Mouse (Mus musculus) CH12.LX (cell line): ENCODE results near the gene Kncn. TPM values are rescaled to one million over a fixed set of nuclear protein-coding genes. Genes with fewer than 3 reads are reported as not detected.
A peak's percentile ranks its signal among the peaks of the same experiment; 100 is the strongest.

Experiments
- DNase-seq: peaks from one replicate; pipeline ENCODE4 v3.0.0-alpha.2; 2013; ENCODE audit errors: extremely low read depth
- H3K27ac ChIP-seq: 2 replicates; pipeline ENCODE4 v1.5.1; 2012; ENCODE audit warnings: low read depth, mild to moderate bottlenecking, control low read depth, moderate library complexity; ENCODE audit not compliant: insufficient read depth
- H3K27me3 ChIP-seq: replicated peaks from 2 replicates; pipeline ENCODE3; 2012; ENCODE audit warnings: inconsistent platforms
- H3K36me3 ChIP-seq, 2 experiments: replicated peaks in 1 of 2; 2 replicates each; pipeline versions ENCODE3 to v1.6.1; 2012; ENCODE audit warnings: inconsistent platforms in 1 of 2, low read length in 1 of 2, mild to moderate bottlenecking in 1 of 2, mixed read lengths in 1 of 2, moderate library complexity in 1 of 2; ENCODE audit not compliant: control insufficient read depth in 1 of 2, insufficient read depth in 1 of 2
- H3K4me1 ChIP-seq, 2 experiments: 2 replicates each; pipeline ENCODE4 v1.6.1; 2012; ENCODE audit warnings: inconsistent platforms in 1 of 2, moderate library complexity in 1 of 2; ENCODE audit not compliant: insufficient read depth in 2 of 2, control insufficient read depth in 1 of 2
- H3K4me2 ChIP-seq: 2 replicates; pipeline ENCODE4 v1.6.1; 2012; ENCODE audit warnings: low read depth, mild to moderate bottlenecking, control low read depth; ENCODE audit not compliant: poor library complexity, insufficient read depth, severe bottlenecking
- H3K4me3 ChIP-seq, 3 experiments: fragments of 150-350 bp in 1 of 3; sonication (generic) in 1 of 3; replicated peaks in 1 of 3; 2 replicates each; pipeline versions ENCODE3 to v1.5.1; 2011 to 2012; ENCODE audit warnings: low read depth in 2 of 3, low read length in 2 of 3, mild to moderate bottlenecking in 2 of 3, moderate library complexity in 2 of 3, control low read depth in 1 of 3, improper control_type of control experiment in 1 of 3, inconsistent platforms in 1 of 3, mixed read lengths in 1 of 3; ENCODE audit not compliant: poor library complexity in 1 of 3
- H3K79me2 ChIP-seq: replicated peaks from 2 replicates; pipeline ENCODE4 v1.6.1; 2012; ENCODE audit warnings: mild to moderate bottlenecking, moderate library complexity; ENCODE audit not compliant: control insufficient read depth, poor library complexity, insufficient read depth, severe bottlenecking; ENCODE audit errors: extremely low read depth
- H3K9ac ChIP-seq: 2 replicates; pipeline ENCODE4 v1.6.1; 2012; ENCODE audit warnings: low read depth, mild to moderate bottlenecking, control low read depth, moderate library complexity; ENCODE audit not compliant: insufficient read depth
- H3K9me3 ChIP-seq: replicated peaks from 2 replicates; pipeline ENCODE3; 2012; ENCODE audit warnings: low read length, inconsistent platforms, mixed read lengths
- BHLHE40 ChIP-seq: IDR thresholded peaks from 2 replicates; pipeline ENCODE4 v1.6.1; 2011; ENCODE audit warnings: mild to moderate bottlenecking, low read depth, low read length, improper control_type of control experiment
- CHD1 ChIP-seq: IDR thresholded peaks from 2 replicates; pipeline ENCODE4 v1.6.1; 2012; ENCODE audit warnings: low read depth, low read length, improper control_type of control experiment, inconsistent platforms
- CHD2 ChIP-seq: IDR thresholded peaks from 2 replicates; pipeline ENCODE4 v1.6.1; 2011; ENCODE audit warnings: low read length, improper control_type of control experiment
- CTCF ChIP-seq, 2 experiments: IDR thresholded peaks in 1 of 2; conservative IDR thresholded peaks in 1 of 2; 2 replicates each; pipeline ENCODE4 v1.5.1; 2011 to 2012; ENCODE audit warnings: low read depth in 2 of 2, low read length in 2 of 2, improper control_type of control experiment in 1 of 2, inconsistent platforms in 1 of 2, mild to moderate bottlenecking in 1 of 2, moderate library complexity in 1 of 2
- E2F4 ChIP-seq: IDR thresholded peaks from 2 replicates; pipeline ENCODE4 v1.6.1; 2011; ENCODE audit warnings: low read depth, low read length, improper control_type of control experiment; ENCODE audit not compliant: insufficient replicate concordance
- ELF1 ChIP-seq: IDR thresholded peaks from 2 replicates; pipeline ENCODE4 v1.6.1; 2014; ENCODE audit warnings: low read depth, mild to moderate bottlenecking, inconsistent platforms, low read length, improper control_type of control experiment
- IRF4 ChIP-seq: IDR thresholded peaks from 2 replicates; pipeline ENCODE4 v1.6.1; 2014; ENCODE audit warnings: low read depth, mild to moderate bottlenecking, inconsistent platforms, low read length, improper control_type of control experiment
- JUND ChIP-seq: conservative IDR thresholded peaks from 2 replicates; pipeline ENCODE4 v1.6.1; 2011; ENCODE audit warnings: low read depth, low read length, improper control_type of control experiment
- KAT2A ChIP-seq: IDR thresholded peaks from 2 replicates; pipeline ENCODE4 v1.6.1; 2012; ENCODE audit warnings: low read length, improper control_type of control experiment, inconsistent platforms; ENCODE audit not compliant: insufficient replicate concordance
- MAFK ChIP-seq: IDR thresholded peaks from 2 replicates; pipeline ENCODE4 v1.6.1; 2011; ENCODE audit warnings: low read length, improper control_type of control experiment; ENCODE audit not compliant: insufficient replicate concordance
- MEF2A ChIP-seq: IDR thresholded peaks from 2 replicates; pipeline ENCODE4 v1.6.1; 2014; ENCODE audit warnings: low read depth, mild to moderate bottlenecking, inconsistent platforms, low read length, improper control_type of control experiment, borderline replicate concordance
- MYC ChIP-seq: IDR thresholded peaks from 2 replicates; pipeline ENCODE4 v1.6.1; 2011; ENCODE audit warnings: low read depth, mild to moderate bottlenecking, improper control_type of control experiment, low read length
- NELFE ChIP-seq: IDR thresholded peaks from 2 replicates; pipeline ENCODE4 v1.6.1; 2011; ENCODE audit warnings: low read depth, low read length, improper control_type of control experiment
- NRF1 ChIP-seq: IDR thresholded peaks from 2 replicates; pipeline ENCODE4 v1.6.1; 2014; ENCODE audit warnings: low read depth, mild to moderate bottlenecking, inconsistent platforms, low read length, improper control_type of control experiment, moderate library complexity
- PAX5 ChIP-seq: IDR thresholded peaks from 2 replicates; pipeline ENCODE4 v1.6.1; 2012; ENCODE audit warnings: low read length, inconsistent platforms, mixed read lengths
- POLR2AphosphoS2 ChIP-seq: IDR thresholded peaks from 2 replicates; pipeline ENCODE4 v1.6.1; 2011; ENCODE audit warnings: low read depth, low read length, improper control_type of control experiment
- RCOR1 ChIP-seq: conservative IDR thresholded peaks from 2 replicates; pipeline ENCODE4 v1.6.1; 2012; ENCODE audit warnings: low read depth, mild to moderate bottlenecking, inconsistent platforms, low read length, improper control_type of control experiment
- SIN3A ChIP-seq: IDR thresholded peaks from 2 replicates; pipeline ENCODE4 v1.6.1; 2012; ENCODE audit warnings: low read length, improper control_type of control experiment, inconsistent platforms
- SMC3 ChIP-seq: IDR thresholded peaks from 2 replicates; pipeline ENCODE4 v1.6.1; 2011; ENCODE audit warnings: low read depth, low read length, improper control_type of control experiment
- TCF12 ChIP-seq: IDR thresholded peaks from 2 replicates; pipeline ENCODE4 v1.6.1; 2014; ENCODE audit warnings: low read depth, mild to moderate bottlenecking, inconsistent platforms, low read length, improper control_type of control experiment
- UBTF ChIP-seq: IDR thresholded peaks from 2 replicates; pipeline ENCODE4 v1.6.1; 2012; ENCODE audit warnings: low read depth, mild to moderate bottlenecking, inconsistent platforms, low read length, improper control_type of control experiment, moderate library complexity
- USF1 ChIP-seq: IDR thresholded peaks from 2 replicates; pipeline ENCODE4 v1.6.1; 2014; ENCODE audit warnings: low read depth, mild to moderate bottlenecking, inconsistent platforms, low read length, improper control_type of control experiment
- USF2 ChIP-seq: conservative IDR thresholded peaks from 2 replicates; pipeline ENCODE4 v1.6.1; 2011; ENCODE audit warnings: low read depth, low read length, improper control_type of control experiment
- ZC3H11A ChIP-seq: IDR thresholded peaks from 2 replicates; pipeline ENCODE4 v1.6.1; 2012; ENCODE audit warnings: low read depth, mild to moderate bottlenecking, inconsistent platforms, low read length, improper control_type of control experiment
- ZNF384 ChIP-seq: IDR thresholded peaks from 2 replicates; pipeline ENCODE4 v1.6.1; 2012; ENCODE audit warnings: low read depth, low read length, improper control_type of control experiment, inconsistent platforms
- dilution Hi-C: fragments of 300-500 bp; cut with MboI; formaldehyde crosslinking; loops from 2 replicates; pipeline ENCODE4 v1.14.3; 2020; ENCODE audit warnings: low sequenced_read_pairs; ENCODE audit not compliant: extremely low pct_unique_long_range_greater_than_20kb, extremely low pct_ligation_motif_present
- in situ Hi-C: fragments of 300-500 bp; cut with MboI; formaldehyde crosslinking; loops from 3 replicates; pipeline ENCODE4 v1.14.3; 2019; ENCODE audit warnings: low sequenced_read_pairs, low pct_ligation_motif_present, low pct_unique_long_range_greater_than_20kb, mixed read lengths
- polyA plus RNA-seq: library from polyadenylated mRNA; unstranded; fragments of >175 nt; gene quantifications from 2 replicates; pipeline ENCODE4 v1.2.1, GENCODE M21; 2012; ENCODE audit warnings: low read depth; ENCODE audit not compliant: insufficient read length
- total RNA-seq, 2 experiments: library from RNA; depleted of rRNA; stranded (reverse); fragments of 300-350 nt in 1 of 2; fragments of >200 nt in 1 of 2; gene quantifications; 2 replicates each; pipeline ENCODE4 v1.2.3; 2012 to 2014

Kncn gene
- total and polyA plus RNA-seq, 3 experiments = not detected

GRCm38 (mm10) chr4:115937061-115937976, 53.1 kb downstream of the Kncn start:
- no peak overlapping the region for H3K27ac ChIP-seq
- TF ChIP-seq MEF2A = no peak
- no peak for TF ChIP-seq USF1
- TF ChIP-seq KAT2A = no peak
- TF ChIP-seq RCOR1 = no peak
- no peak for TF ChIP-seq CHD1
- TF ChIP-seq SMC3 = no peak
- TF ChIP-seq CTCF (conservative IDR thresholded peaks at IDR 0.05 in 1 of 2, IDR thresholded peaks at IDR 0.05 in 1 of 2; ENCODE audit: low read depth in 2 of 2, low read length in 2 of 2) = no peak
- no peak for TF ChIP-seq UBTF
- TF ChIP-seq ZNF384 = no peak
- no peak for TF ChIP-seq E2F4
- TF ChIP-seq ELF1 = no peak
- no peak for TF ChIP-seq BHLHE40
- TF ChIP-seq TCF12 = no peak
- TF ChIP-seq CHD2 = no peak
- no peak for TF ChIP-seq SIN3A
- TF ChIP-seq NELFE = no peak
- in situ Hi-C loops (no loop called here), dilution Hi-C loops (no loop called here)
- peaks cover 90% of the 10 kb centered on the region for H3K27me3 ChIP-seq
- H3K4me2 ChIP-seq = peak overlapping the region; percentile 22; the same call in 1 of the 2 replicates
- no peaks in the 10 kb centered on the region for H3K36me3 ChIP-seq
- no peak overlapping the region for H3K4me3 ChIP-seq
- no peak overlapping the region for H3K9ac ChIP-seq
- H3K79me2 ChIP-seq = no peaks in the 10 kb centered on the region
- H3K9me3 ChIP-seq = no peaks in the 10 kb centered on the region
- H3K4me1 ChIP-seq = no peaks in the 10 kb centered on the region; a peak in 1 of 4 replicates
- DNase-seq = no peak

GRCm38 (mm10) chr4:115938276-115939160, 54.3 kb downstream of the Kncn start:
- no peaks in the 10 kb centered on the region; a peak in 1 of 4 replicates for H3K4me1 ChIP-seq
- no peak overlapping the region for H3K4me3 ChIP-seq
- no peak overlapping the region for H3K9ac ChIP-seq
- no peak for TF ChIP-seq MEF2A
- no peak for TF ChIP-seq PAX5
- no peak for TF ChIP-seq JUND
- no peak for TF ChIP-seq ZC3H11A
- TF ChIP-seq MAFK = no peak
- TF ChIP-seq USF2 = no peak
- no peak for TF ChIP-seq MYC
- no peak for TF ChIP-seq RCOR1
- no peak for TF ChIP-seq BHLHE40
- no peak for TF ChIP-seq IRF4
- TF ChIP-seq CTCF (conservative IDR thresholded peaks at IDR 0.05 in 1 of 2, IDR thresholded peaks at IDR 0.05 in 1 of 2; ENCODE audit: low read depth in 2 of 2, low read length in 2 of 2) = no peak
- no peak for TF ChIP-seq USF1
- TF ChIP-seq SMC3 = no peak
- no peak for TF ChIP-seq POLR2AphosphoS2
- no peak for TF ChIP-seq NRF1
- no peak for TF ChIP-seq ZNF384
- TF ChIP-seq CHD2 = no peak
- in situ Hi-C loops (no loop called here), dilution Hi-C loops (no loop called here)
- no peaks in the 10 kb centered on the region for H3K36me3 ChIP-seq
- no peaks in the 10 kb centered on the region for H3K79me2 ChIP-seq
- H3K4me2 ChIP-seq = no peak overlapping the region
- no peak overlapping the region for H3K27ac ChIP-seq
- H3K9me3 ChIP-seq = no peaks in the 10 kb centered on the region
- H3K27me3 ChIP-seq = peaks cover 90% of the 10 kb centered on the region
- DNase-seq = no peak
